Mouse (Mus musculus) heart, embryonic 16.5 days (tissue): ENCODE results near the gene Fbln7. TPM values are rescaled to one million over a fixed set of nuclear protein-coding genes. Genes with fewer than 3 reads are reported as not detected.

Experiments
- ATAC-seq: fragments of 200-750 bp; cut with Nextera tagmentation; replicated peaks from 2 replicates; pipeline ENCODE4 v1.8.0; 2017; ENCODE audit warnings: moderate number of reproducible peaks; ENCODE audit not compliant: insufficient read depth, low FRiP score; ENCODE audit errors: extremely low read depth
- H3K27ac ChIP-seq: fragments of 300-500 bp; sonication (generic); 2 replicates; pipeline ENCODE4 v1.5.1; 2014; ENCODE audit warnings: mild to moderate bottlenecking, low read length, control low read depth, moderate library complexity
- H3K27me3 ChIP-seq: fragments of 300-500 bp; sonication (generic); 2 replicates; pipeline ENCODE4 v1.6.1; 2014; ENCODE audit warnings: low read length, mixed read lengths; ENCODE audit not compliant: control insufficient read depth, insufficient read depth
- H3K36me3 ChIP-seq: fragments of 300-500 bp; sonication (generic); 2 replicates; pipeline ENCODE4 v1.6.1; 2014; ENCODE audit not compliant: control insufficient read depth, insufficient read depth
- H3K4me1 ChIP-seq: fragments of 300-500 bp; sonication (generic); 2 replicates; pipeline ENCODE4 v1.6.1; 2014; ENCODE audit warnings: low read length, mixed read lengths; ENCODE audit not compliant: control insufficient read depth, insufficient read depth
- H3K4me2 ChIP-seq: fragments of 300-500 bp; sonication (generic); 2 replicates; pipeline ENCODE4 v1.6.1; 2014; ENCODE audit warnings: low read depth, mild to moderate bottlenecking, control low read depth, low read length
- H3K4me3 ChIP-seq: fragments of 300-500 bp; sonication (generic); 2 replicates; pipeline ENCODE4 v1.5.1; 2014; ENCODE audit warnings: mild to moderate bottlenecking, control low read depth, low read length
- H3K9ac ChIP-seq: fragments of 300-500 bp; sonication (generic); 2 replicates; pipeline ENCODE4 v1.6.1; 2014; ENCODE audit warnings: low read length, control low read depth
- H3K9me3 ChIP-seq: fragments of 300-500 bp; sonication (generic); replicated peaks from 2 replicates; pipeline ENCODE4 v1.6.1; 2016; ENCODE audit warnings: low read length; ENCODE audit not compliant: control insufficient read depth
- WGBS: fragments of 180-500 bp; shearing (Covaris S2); extraction: QIAGEN DNeasy Blood & Tissue Kit; methylation state at CpG from one replicate; pipeline ENCODE4 v1.1.7; 2014; 5-methylcytosine and 5-hydroxymethylcytosine counted together
- polyA plus RNA-seq: library from polyadenylated mRNA; unstranded; fragments of >200 nt; fragmentation: Nextera tagmentation; extraction: Ambion mirVana; gene quantifications from 2 replicates; pipeline ENCODE4 v1.2.1, GENCODE M21; 2015

The Fbln7 gene
- polyA plus RNA-seq, 1 experiment from 2014 or later: 1.6 TPM

DNA sequence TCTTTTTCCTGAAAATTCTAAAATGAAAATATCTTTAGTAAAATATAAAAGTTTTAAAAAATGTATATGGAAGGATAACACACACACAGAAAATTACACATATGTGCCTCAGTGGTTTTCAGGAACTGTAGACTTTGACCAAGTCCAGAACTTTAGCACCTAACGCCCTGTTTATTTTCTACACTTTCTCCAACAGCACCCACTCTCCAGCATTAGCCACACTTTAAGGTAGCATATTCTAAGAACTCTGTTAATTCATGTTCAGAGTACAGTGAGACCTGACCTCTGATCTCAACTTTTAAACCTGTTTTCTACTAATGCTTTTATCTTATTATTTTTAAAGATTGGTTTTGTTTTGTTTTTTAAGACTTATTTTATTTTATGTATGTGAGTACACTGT, 35.0 kb upstream of the Fbln7 start:
- Histone ChIP-seq H3K4me1 (no peaks in the 10 kb centered on the region), H3K27ac (no peak overlapping the region), H3K9me3 (no peaks in the 10 kb centered on the region), H3K9ac (no peak overlapping the region), H3K4me2 (no peak overlapping the region), H3K36me3 (peaks cover 25% of the 10 kb centered on the region), H3K27me3 (no peaks in the 10 kb centered on the region), H3K4me3 (no peak overlapping the region)
- WGBS: 93% methylated on average over 1 of the region's 1 CpGs
- ATAC-seq: no peak

DNA sequence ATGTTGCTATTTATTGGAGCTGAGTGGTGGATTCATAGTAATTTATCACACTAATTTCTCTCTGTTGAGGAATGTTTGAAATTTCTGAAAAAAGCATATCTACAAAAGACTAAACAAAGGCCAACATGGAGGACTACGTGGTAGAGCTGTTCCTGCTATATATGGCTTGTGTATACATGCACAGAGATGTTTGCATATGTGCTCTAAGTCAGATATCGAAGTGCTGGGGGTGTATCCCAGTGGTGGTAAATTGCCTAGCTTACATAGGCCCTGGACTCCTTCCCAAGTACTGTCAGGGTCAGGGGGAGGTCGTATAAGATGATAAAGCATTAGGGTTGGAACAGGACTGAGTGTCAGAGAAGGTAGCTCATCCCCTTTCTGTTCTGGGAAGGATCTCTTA, 30.2 kb upstream of the Fbln7 start:
- H3K27ac ChIP-seq: no peak overlapping the region
- H3K27me3 ChIP-seq: no peaks in the 10 kb centered on the region
- no peak overlapping the region for H3K9ac ChIP-seq
- no peak overlapping the region for H3K4me2 ChIP-seq
- no peaks in the 10 kb centered on the region for H3K9me3 ChIP-seq
- H3K4me3 ChIP-seq: no peak overlapping the region
- 77% methylated on average over 3 of the region's 3 CpGs for WGBS
- H3K36me3 ChIP-seq: peaks cover 41% of the 10 kb centered on the region
- H3K4me1 ChIP-seq: no peaks in the 10 kb centered on the region
- no peak for ATAC-seq

DNA sequence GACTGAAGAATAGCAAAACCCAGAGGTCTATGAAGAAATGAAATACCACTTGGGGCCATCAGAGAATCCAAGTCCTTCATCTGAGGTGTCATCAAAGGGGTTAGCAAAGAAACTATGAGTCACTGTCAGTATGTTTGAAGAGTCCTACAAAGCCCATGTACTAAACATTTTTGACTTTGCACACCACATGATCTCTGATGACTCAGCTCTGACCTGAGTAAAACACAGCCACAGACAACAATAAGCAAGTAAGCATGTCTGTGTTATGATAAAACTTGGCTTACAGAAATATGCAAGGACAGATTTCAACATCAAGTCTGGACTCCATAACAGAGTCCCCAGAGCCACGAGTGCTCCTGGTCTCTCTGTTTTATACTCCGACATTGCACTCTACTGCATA, 29.7 kb upstream of the Fbln7 start:
- no peak for ATAC-seq
- no peak overlapping the region for H3K9ac ChIP-seq
- peaks cover 43% of the 10 kb centered on the region for H3K36me3 ChIP-seq
- no peak overlapping the region for H3K4me3 ChIP-seq
- no peaks in the 10 kb centered on the region for H3K9me3 ChIP-seq
- H3K27me3 ChIP-seq: no peaks in the 10 kb centered on the region
- no peaks in the 10 kb centered on the region for H3K4me1 ChIP-seq
- WGBS: 80% methylated on average over 2 of the region's 2 CpGs
- H3K4me2 ChIP-seq: no peak overlapping the region
- H3K27ac ChIP-seq: no peak overlapping the region

DNA sequence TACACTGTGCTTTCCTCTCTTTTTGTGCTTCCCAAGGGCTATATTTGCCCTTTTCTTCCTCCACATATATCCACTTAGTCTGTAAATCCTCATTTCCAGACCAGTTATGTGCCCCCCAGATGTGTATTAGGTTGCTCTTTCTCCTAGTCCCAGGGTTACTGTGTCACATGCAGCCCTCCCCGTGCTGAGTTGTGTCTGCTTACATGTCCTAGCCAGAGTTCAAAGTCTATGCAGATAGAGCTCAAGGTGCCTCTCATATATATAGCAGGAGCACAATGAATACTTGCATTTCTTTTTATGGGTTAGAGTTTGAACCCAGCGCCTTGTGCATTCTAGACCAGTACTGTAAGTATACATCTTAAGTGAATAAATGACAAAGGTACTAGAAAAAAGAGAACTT, 29.3 kb upstream of the Fbln7 start:
- Histone ChIP-seq H3K4me1 (no peaks in the 10 kb centered on the region), H3K4me3 (no peak overlapping the region), H3K36me3 (peaks cover 43% of the 10 kb centered on the region), H3K4me2 (no peak overlapping the region), H3K27ac (no peak overlapping the region), H3K9me3 (no peaks in the 10 kb centered on the region), H3K9ac (no peak overlapping the region), H3K27me3 (no peaks in the 10 kb centered on the region)
- ATAC-seq: no peak
- WGBS: 89% methylated on average over 2 of the region's 2 CpGs

DNA sequence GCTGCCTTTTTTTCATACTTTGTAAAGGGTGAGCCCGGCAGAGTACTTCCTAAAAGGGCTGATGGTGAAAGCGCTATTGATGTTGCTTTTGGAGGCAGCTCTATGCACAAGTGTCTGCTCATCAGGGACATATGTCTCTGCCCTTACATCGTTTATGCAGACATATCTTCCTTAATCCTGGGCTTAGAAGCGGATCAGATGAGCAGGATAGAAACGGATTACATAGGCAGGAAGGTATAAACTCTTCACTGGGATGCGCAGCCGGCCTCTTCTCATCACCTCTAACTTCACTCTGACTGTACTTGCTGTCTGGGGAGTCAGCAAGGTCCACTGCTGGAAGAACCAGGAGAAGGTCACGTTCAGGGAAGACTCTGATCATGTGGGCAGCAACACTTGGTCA, 25.2 kb upstream of the Fbln7 start:
- H3K27me3 ChIP-seq: no peaks in the 10 kb centered on the region
- peaks cover 27% of the 10 kb centered on the region for H3K36me3 ChIP-seq
- no peak overlapping the region for H3K4me2 ChIP-seq
- ATAC-seq: no peak
- H3K9ac ChIP-seq: no peak overlapping the region
- no peaks in the 10 kb centered on the region for H3K9me3 ChIP-seq
- H3K4me3 ChIP-seq: no peak overlapping the region
- WGBS: 87% methylated on average over 8 of the region's 8 CpGs
- no peak overlapping the region for H3K27ac ChIP-seq
- H3K4me1 ChIP-seq: no peaks in the 10 kb centered on the region

DNA sequence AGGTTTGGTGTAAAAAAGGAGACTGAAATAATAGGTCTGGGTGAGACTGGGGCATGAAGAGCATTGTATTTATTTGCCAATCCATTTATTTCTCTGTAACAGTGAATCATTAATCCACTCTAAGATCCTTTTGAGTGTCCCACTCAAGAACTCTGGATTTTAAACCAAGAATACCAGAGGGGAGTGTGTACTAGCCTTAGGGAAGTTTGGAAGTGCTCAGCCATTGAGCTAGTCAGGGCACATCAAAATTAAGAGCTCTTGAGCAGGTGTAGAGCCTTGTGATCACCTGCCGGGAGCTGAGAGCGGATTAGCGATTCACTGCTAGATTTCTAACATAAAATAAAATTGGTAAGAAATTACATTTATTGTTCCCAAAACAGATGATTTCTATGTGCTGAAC, 24.2 kb upstream of the Fbln7 start:
- H3K9me3 ChIP-seq: no peaks in the 10 kb centered on the region
- 87% methylated on average over 3 of the region's 3 CpGs for WGBS
- H3K27ac ChIP-seq: no peak overlapping the region
- ATAC-seq: no peak
- H3K27me3 ChIP-seq: no peaks in the 10 kb centered on the region
- H3K4me3 ChIP-seq: no peak overlapping the region
- no peak overlapping the region for H3K9ac ChIP-seq
- peaks cover 29% of the 10 kb centered on the region for H3K36me3 ChIP-seq
- no peak overlapping the region for H3K4me2 ChIP-seq
- no peaks in the 10 kb centered on the region for H3K4me1 ChIP-seq

DNA sequence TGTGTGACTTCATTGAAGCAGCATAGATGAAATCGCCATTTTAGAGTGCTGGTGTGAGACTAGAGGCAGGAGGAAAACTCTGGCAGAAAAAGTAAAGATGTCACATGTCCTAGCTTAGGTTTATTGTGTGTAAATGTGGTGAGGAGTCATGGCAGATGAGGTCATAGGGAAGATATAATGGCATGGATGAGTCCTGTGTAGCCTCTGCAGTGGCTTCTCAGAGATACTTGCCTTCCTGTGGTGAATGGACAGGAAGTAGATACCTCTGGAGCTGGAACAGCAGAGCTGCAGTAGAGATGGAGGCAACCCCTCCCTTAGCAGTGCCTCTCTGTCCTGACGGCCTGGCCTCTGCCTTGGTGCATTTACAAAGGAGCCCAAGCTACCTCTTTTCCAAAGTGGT, 23.3 kb upstream of the Fbln7 start:
- ATAC-seq: no peak
- Histone ChIP-seq H3K4me2 (no peak overlapping the region), H3K27ac (no peak overlapping the region), H3K4me3 (no peak overlapping the region), H3K36me3 (peaks cover 25% of the 10 kb centered on the region), H3K27me3 (no peaks in the 10 kb centered on the region), H3K4me1 (no peaks in the 10 kb centered on the region), H3K9me3 (no peaks in the 10 kb centered on the region), H3K9ac (no peak overlapping the region)
- WGBS: 66% methylated on average over 2 of the region's 2 CpGs

DNA sequence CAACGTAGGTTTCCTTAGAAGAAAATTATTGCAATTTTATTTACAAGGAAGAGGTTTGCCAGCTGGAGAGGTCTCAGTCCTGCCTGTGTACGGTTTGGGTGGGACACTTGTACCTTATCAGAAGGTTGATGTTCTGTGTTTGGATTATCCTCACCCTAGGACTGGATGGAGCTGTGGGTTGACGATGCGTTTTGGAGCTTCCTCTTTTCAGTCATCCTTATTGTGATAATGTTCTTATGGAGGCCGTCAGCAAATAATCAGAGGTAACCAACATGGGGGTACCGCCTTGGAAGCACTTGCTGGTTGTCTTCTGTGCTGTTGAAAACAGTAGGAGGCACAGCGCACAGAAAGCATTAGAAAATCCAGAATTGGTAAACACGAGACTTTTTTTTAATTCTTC, 20.3 kb upstream of the Fbln7 start:
- Histone ChIP-seq H3K4me2 (no peak overlapping the region), H3K4me1 (no peaks in the 10 kb centered on the region), H3K9ac (no peak overlapping the region), H3K4me3 (no peak overlapping the region), H3K9me3 (no peaks in the 10 kb centered on the region), H3K36me3 (peaks cover 25% of the 10 kb centered on the region), H3K27me3 (no peaks in the 10 kb centered on the region), H3K27ac (no peak overlapping the region)
- no peak for ATAC-seq
- whole genome bisulfite sequencing: 85% methylated on average over 8 of the region's 8 CpGs

DNA sequence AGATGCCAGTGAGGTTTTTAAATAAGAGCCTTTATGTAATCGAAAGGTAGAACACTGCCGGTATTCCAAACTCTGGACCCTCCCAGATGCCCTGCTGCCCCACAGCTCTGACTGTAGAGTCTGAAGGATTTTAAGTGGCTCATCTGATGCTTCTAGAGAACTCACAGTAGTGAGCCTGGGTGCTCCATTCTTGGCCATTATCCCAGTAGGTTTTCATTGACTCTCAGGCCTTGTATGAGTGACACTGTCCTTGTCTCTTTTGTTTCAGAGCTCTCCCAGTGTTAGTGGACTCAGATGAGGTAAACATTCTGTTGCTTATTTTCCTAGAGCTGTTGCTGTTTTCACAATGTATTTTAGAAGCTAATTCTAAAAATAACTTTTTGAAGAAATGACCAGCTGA, 12.7 kb upstream of the Fbln7 start:
- WGBS: 53% methylated on average over 2 of the region's 2 CpGs
- Histone ChIP-seq H3K4me3 (no peak overlapping the region), H3K9me3 (no peaks in the 10 kb centered on the region), H3K36me3 (peaks cover 14% of the 10 kb centered on the region), H3K9ac (no peak overlapping the region), H3K4me1 (peaks cover 13% of the 10 kb centered on the region), H3K27me3 (no peaks in the 10 kb centered on the region), H3K27ac (peak overlapping the region; percentile 28), H3K4me2 (no peak overlapping the region)
- peak; percentile 78 for ATAC-seq

DNA sequence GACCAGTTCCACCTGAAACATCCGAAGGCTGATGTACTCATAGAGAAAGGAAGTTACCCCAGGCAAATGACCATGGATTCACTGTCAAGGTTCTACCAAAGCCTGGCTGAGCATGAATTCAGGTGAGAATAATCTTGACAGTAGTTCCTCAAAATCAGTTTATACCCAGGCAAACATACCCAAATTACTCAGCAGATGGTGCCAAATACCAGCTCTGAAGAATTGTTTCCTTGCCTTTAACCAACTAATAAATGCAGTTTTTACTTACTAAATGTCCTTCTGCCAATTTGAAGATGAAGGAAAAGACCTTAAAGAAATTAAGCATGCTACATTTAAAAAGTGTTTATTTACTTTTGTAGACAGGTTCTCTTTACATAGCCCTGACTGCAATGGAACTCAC, 6.1 kb upstream of the Fbln7 start:
- Histone ChIP-seq H3K4me1 (no peaks in the 10 kb centered on the region), H3K36me3 (peaks cover 6% of the 10 kb centered on the region; the same call in 1 of the 2 replicates), H3K4me3 (no peak overlapping the region), H3K9me3 (no peaks in the 10 kb centered on the region), H3K27me3 (no peaks in the 10 kb centered on the region), H3K4me2 (no peak overlapping the region), H3K9ac (no peak overlapping the region), H3K27ac (no peak overlapping the region)
- ATAC-seq: no peak
- 74% methylated on average over 1 of the region's 1 CpGs for WGBS
